Mouse (Mus musculus): ENCODE measurements around the gene Rnf213.
A peak's percentile ranks its signal among the peaks of the same experiment; 100 is the strongest.

Gene Rnf213

GRCm38 (mm10) chr11:119435880-119436872 lies 43.3 kb downstream of the Rnf213 start:
- DNase-seq (ENCODE audit: low read depth, low spot score), result no peak

- DNase-seq (ENCODE audit: low read depth, low spot score), result no peak
Observed at GRCm38 (mm10) chr11:119438776-119439175, 45.9 kb downstream of the Rnf213 start.

GRCm38 (mm10) chr11:119442199-119442598 lies 49.3 kb downstream of the Rnf213 start:
- DNase-seq (ENCODE audit: low read depth, low spot score), result no peak

- no peak for DNase-seq (ENCODE audit: low read depth, low spot score)
Observed at GRCm38 (mm10) chr11:119443442-119443841, 50.5 kb downstream of the Rnf213 start.

GRCm38 (mm10) chr11:119456097-119456496 lies 63.2 kb downstream of the Rnf213 start:
- DNase-seq (ENCODE audit: low read depth, low spot score), result no peak

- no peak for DNase-seq (ENCODE audit: low read depth, low spot score)
Observed at GRCm38 (mm10) chr11:119477876-119478275, 85.0 kb downstream of the Rnf213 start.

GRCm38 (mm10) chr11:119490861-119491689 lies 98.2 kb downstream of the Rnf213 start, which contains the start of gene Endov:
Gene Endov (plus strand): TSS chr11:119491347.
- DNase-seq (ENCODE audit: low read depth, low spot score), result peak; percentile 92

GRCm38 (mm10) chr11:119491690-119492087 lies 98.8 kb downstream of the Rnf213 start:
- DNase-seq (ENCODE audit: low read depth, low spot score), result no peak

- DNase-seq (ENCODE audit: low read depth, low spot score), result no peak
Observed at GRCm38 (mm10) chr11:119492830-119493229, 99.9 kb downstream of the Rnf213 start.

DNA sequence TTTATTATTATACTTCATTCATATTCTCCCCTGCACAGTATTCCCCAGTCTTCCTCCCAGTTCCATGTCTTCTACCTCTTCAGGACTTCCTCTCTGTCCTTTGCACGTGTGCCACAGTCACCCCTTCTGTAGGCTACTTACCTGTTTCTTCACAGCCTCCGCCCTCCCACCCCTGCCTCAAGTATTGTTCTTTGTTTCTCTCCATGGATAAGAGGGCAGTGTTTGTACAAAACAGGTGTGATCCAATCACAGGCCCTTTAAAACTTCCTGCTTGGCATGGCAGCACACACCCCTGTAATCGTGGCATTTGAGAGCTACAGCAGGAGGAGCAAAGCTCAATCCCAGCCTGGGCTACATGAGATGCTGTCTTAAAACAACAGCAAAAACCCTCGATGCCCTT lies 100.6 kb downstream of the Rnf213 start:
- no peak for DNase-seq (ENCODE audit: low read depth, low spot score)

GRCm38 (mm10) chr11:119496147-119496546 lies 103.2 kb downstream of the Rnf213 start:
- no peak for DNase-seq (ENCODE audit: low read depth, low spot score)

DNA sequence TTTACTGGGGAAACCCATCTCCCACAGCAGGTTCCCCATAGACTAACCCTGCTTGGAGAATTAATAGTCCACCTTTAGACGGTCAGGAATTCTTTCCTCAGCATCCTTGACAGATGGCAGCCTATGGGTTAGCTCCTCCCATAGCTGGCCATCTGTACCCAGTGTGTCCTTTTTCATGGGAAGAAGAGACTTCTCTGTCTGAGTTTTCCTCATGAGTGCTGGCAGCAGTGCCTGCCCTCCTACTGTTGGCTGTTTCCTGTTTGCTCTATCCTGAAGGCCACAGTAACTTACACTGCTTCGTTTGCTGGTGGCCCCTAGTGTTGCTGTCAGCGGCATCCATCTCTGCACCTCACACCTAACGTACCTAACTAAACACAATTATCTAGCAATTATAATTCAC lies 104.6 kb downstream of the Rnf213 start:
- DNase-seq (ENCODE audit: low read depth, low spot score), result no peak

DNA sequence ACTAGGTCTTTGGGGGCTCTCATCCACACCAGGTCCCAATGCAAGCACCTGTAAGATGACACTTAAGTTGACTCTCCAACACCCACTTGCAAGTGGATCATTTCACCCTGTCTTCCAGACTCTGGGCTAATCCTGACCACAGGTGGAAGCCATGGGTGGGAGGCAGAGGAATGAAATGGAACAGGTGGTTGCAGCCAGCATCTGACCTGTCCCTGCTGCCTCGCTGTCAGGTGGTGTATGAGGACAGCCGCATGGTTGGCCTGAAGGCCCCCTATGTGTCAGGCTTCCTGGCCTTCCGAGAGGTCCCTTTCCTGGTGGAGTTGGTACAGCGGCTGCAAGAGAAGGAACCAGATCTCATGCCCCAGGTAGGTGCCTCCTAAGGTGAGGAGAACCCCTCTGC lies 106.4 kb downstream of the Rnf213 start:
- no peak for DNase-seq (ENCODE audit: low read depth, low spot score)

DNA sequence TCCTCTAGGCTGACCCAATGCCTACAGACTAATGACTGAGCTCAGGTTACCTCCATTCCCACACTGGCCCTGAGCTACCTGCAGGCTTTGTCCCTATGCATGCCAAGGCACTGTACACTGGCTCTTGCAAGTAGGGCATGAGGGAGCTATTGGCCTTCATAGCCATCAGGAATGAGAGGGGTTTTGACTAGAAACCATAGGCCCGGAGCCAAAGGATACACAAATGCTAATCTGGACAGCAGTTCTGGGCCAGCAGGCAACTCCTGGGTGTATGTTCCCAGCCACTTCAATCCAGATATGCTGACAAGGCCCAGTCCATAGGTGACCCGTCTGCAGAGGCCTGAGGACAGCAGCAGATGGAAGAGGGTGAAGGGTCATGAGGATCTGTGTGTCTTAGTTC lies 107.1 kb downstream of the Rnf213 start:
- no peak for DNase-seq (ENCODE audit: low read depth, low spot score)

GRCm38 (mm10) chr11:119503675-119504074 lies 110.8 kb downstream of the Rnf213 start:
- peak; percentile 37 for DNase-seq (ENCODE audit: low read depth, low spot score)

GRCm38 (mm10) chr11:119506386-119506785 lies 113.5 kb downstream of the Rnf213 start:
- DNase-seq (ENCODE audit: low read depth, low spot score), result no peak

DNA sequence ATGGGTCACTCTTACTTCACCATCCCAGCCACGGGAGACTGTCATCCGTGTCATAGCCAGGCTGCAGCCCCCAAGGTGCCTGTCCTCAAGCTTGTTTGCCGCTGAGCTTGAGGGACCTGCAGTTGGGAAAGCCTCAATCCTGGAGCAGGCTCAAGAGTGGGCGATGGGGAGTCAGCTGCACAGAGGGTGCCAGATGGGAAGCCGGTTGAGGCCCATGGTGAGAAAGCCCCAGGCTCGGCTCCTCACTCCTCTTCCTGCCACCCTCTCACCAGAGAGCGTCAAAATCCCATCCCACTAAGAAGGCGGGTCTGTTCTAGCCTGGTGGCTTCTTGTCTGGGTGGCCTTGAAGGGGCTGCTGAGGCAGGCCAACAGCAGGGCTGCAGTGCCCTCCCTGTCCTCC lies 114.9 kb downstream of the Rnf213 start:
- DNase-seq (ENCODE audit: low read depth, low spot score), result no peak

DNA sequence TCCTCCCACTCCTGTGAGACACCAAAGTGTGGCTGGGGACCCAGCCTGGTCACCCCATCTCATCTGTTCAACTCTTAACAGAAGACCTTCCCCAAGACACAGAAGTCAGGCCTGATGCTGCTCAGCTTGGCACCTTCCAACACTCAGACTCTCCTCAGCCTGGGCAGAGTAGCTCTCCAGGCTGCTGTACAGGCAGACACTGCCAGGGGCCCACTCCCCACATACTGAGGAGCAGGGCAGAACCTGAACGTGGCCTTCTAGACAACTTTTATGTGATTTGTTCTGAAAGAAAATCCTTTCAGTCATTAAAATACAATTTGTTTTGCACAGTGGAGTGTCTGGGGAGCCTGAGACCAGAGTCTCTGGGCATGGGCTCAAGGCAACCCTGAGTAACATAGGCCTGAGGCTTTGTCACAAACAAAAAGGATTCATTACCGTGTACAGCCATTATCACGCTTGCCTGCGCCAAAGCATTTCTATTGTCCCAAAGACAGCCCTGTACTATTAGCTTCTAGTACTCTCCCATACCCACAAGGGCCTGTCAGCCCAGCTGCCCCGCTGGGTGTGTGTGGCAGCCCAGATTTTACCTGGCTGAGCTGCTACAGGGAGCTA lies 116.4 kb downstream of the Rnf213 start:
- no peak for DNase-seq (ENCODE audit: low read depth, low spot score)

GRCm38 (mm10) chr11:119513038-119513659 lies 120.2 kb downstream of the Rnf213 start:
- DNase-seq (ENCODE audit: low read depth, low spot score), result no peak

DNA sequence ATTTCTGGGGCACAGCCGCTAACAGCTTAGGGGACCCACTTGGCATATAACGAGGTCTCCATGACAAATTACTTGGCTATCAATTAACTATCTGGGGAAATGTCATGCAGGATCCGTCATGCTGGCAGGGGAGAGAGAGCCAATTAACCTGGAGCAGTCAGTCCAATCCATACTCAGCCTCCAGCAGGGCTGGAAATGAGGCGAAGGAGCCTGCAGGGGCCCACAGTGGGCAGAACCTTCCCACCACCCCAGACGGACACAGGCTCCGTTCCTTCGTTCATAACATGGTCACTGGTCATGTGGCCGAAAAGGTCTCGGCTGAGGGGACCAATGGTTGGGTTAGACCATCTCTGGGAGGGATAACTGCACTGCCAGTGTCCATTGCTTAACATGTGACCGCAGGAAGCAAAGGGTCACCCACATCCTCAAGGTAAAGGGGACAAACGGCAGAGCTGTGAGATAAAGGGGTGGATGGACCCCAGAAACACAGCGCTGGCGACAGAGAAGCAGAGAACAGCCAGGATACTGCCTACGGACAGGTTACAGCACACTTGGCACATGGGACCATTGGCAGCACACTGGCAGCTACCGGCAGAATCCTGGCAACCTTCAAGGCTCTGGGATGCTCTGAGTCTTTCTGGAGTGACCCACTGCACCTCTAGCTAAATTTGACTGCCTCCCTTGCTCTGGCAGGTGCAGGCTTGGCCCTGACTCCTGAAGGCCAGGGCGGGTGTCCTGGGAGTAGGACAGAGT lies 121.4 kb downstream of the Rnf213 start:
- DNase-seq (ENCODE audit: low read depth, low spot score), result no peak
